Mouse (Mus musculus): Measurements from ENCODE around the gene Tgif2lx1. TPM values are rescaled to one million over a fixed set of nuclear protein-coding genes. Genes with fewer than 3 reads are reported as not detected.
"Not testable (repeated sequence)": the region's sequence is repeated elsewhere in the genome, so short reads cannot be mapped to it uniquely, and the experiment has no call there.

Tgif2lx1 gene
- not detected in 2 replicates for total RNA-seq (2012; rRNA removed)

GRCm38 (mm10) chrX:118480637-118481036 lies at the start of gene Tgif2lx1:
TSS of gene Tgif2lx1 (minus strand) at chrX:118480737.
- DNase-seq (ENCODE audit: low read depth, low spot score); H3K27ac ChIP-seq (ENCODE audit: insufficient read depth, low read depth, low read length, poor library complexity, severe bottlenecking); in situ Hi-C loops (cut with MboI; ENCODE audit: low sequenced_read_pairs in 2 of 2, unreplicated experiment in 2 of 2); H3K36me3 ChIP-seq (ENCODE audit: control insufficient read depth, insufficient read depth, low read length, poor library complexity, severe bottlenecking); H3K9ac ChIP-seq (ENCODE audit: insufficient read depth, low read depth, low read length, poor library complexity, severe bottlenecking); H3K4me3 ChIP-seq (ENCODE audit: insufficient read depth in 1 of 2, low read depth in 1 of 2, low read length in 2 of 2, poor library complexity in 1 of 2, severe bottlenecking in 1 of 2); H3K9me3 ChIP-seq (ENCODE audit: control insufficient read depth, insufficient read depth, low read depth, low read length); H3K4me1 ChIP-seq (ENCODE audit: control insufficient read depth in 2 of 2, insufficient read depth in 2 of 2, low read length in 2 of 2, poor library complexity in 1 of 2): not testable (repeated sequence)

Other genes with a start within 250 kb of the Tgif2lx1 start
- gene Tgif2lx2, start 53.5 kb downstream of the Tgif2lx1 start, total RNA-seq (2012; rRNA removed), result not detected in 2 replicates

All from ES-E14 (cell line).